Mouse (Mus musculus): ENCODE data around the gene Hoxc9. TPM values are rescaled to one million over a fixed set of nuclear protein-coding genes. Genes with fewer than 3 reads are reported as not detected.

Gene Hoxc9
- polyA plus RNA-seq, 2 experiments from 2014 or later: not detected

GRCm38 (mm10) chr15:103027266-103028235 lies 51.3 kb downstream of the Hoxc9 start:
- no peak for ATAC-seq

DNA sequence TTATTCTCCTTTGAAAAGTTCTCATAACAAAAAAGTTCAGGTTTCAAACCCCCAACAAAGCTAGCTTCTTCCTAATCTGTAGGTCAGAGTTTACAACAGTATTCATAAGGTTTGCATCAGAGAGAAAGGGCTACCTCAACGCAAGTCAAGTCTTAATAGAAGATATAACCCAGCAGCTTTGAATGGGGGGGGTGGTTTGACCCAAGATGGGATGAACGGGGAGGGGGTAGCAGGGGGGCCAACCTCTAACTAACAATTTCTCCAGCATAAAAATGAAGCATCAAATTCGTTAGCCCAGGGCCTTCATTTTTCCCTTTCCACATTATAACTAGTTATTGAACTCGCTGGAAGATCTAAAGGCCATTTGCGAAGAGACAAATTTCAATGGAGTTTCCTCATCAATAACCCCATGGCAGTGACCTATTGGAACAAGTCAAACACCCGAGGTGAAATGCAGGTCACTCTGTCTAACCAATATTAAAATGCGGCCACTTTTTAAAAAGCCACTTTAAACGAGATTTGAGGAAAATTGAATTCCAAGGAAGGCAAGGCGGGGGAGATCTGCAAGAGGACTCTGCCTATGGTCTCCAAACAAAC lies 52.8 kb downstream of the Hoxc9 start:
- ATAC-seq: no peak

GRCm38 (mm10) chr15:103030142-103030541 lies 53.9 kb downstream of the Hoxc9 start:
- no peak for ATAC-seq

DNA sequence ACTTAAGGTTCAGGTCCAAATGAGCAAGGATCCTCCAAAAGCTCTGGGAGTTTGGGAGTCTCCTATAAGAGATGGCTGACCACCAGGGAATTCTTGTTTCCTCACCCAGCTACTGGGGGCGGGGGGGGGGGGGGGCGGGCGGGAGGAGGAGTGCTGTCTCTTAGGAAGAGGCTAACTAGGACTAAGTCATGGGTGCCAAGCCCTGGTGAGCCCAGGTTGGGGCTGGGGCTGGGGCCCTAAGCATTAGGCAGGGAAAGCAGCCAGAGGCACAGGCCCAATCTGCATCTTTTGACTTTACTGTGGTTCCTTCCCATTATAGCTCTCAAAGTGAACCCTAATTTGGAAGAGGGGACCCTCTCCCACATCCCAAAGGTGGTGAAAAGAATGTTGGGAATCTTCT lies 55.9 kb downstream of the Hoxc9 start:
- ATAC-seq: no peak

DNA sequence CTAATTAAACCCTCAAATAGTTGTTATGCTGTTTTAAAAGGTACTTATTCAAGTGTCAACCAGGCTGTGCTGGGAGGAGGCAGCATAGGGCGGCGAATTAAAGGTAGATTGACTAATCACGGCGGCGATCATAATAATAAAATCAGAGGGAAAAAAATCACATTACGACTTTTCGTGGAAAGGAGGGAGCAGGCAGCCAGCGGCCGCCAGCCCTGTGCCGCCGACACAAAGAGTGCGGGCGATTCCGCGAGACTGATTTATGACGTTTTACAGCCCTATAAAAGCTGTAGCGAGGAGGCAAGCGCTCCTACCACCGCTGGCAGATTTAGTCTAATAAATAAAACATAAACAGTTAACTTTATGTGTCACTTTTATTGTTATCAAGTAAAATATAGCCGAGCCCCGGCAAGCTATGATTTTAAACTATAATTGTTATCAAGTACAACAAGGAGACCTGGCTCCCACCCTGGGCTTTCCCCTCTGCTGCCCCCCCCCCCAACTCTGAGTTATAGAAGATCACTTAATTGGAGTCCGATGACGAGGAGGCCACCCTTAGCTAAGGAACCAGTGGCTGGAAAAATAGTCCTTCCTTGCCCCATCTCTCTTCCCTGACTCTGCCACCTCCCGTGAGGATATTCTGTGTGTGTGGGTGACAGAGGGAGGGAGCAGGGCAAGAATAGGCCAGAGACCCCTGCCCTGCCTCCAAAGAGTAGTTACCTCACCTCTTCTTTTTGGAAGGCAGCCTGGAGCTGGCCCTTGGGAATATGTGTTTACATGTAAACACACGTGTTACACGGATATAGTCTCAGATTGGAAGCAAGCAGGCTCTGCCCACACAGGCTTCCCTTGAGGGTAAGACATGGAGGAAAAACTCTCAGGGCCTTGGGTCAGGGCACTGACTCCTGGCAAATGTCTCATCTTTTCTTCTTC lies 56.7 kb downstream of the Hoxc9 start:
- ATAC-seq: no peak

DNA sequence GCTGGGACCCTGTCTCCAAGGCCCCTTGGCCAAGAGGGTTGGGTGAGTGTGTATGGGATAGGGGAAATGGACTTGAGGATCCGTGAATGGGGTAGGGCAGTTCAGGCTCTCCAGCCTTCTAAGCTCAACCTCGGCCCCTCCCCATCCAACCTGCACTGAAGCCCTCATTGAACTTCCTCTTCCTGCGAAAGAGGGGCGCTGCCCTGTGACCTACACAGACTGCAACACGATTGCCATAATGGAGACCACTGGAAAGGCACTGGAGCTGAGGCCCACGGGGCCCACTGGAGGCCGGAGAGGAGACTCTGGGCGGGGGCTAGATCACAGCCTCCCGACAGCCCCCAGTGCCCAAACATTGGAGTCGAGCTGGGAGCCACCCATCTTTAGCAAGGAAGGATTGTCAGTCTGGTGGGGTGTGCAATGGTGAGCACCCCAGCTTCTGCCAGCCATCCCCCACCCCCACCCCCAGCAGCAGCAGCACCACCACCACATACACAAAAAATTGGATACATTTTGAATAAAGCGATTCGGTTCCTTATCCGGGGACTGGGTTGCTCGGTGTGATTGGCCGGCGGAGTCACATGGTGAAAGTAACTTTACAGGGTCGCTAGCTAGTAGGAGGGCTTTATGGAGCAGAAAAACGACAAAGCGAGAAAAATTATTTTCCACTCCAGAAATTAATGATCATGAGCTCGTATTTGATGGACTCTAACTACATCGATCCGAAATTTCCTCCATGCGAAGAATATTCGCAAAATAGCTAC lies 58.0 kb downstream of the Hoxc9 start:
- no peak for ATAC-seq

Other genes starting within 250 kb of the Hoxc9 start
- not detected for gene Hoxc13, start 55.3 kb upstream of the Hoxc9 start, polyA plus RNA-seq (2017; shearing (Covaris generic))
- gene Hoxc12, start 39.7 kb upstream of the Hoxc9 start, polyA plus RNA-seq (2017; shearing (Covaris generic)): not detected
- gene Hoxc11, start 22.0 kb upstream of the Hoxc9 start, polyA plus RNA-seq (2017; shearing (Covaris generic)): not detected
- not detected for gene Hoxc10, start 9.6 kb upstream of the Hoxc9 start, polyA plus RNA-seq (2017; shearing (Covaris generic))
- not detected for gene Hoxc5, start 9.0 kb upstream of the Hoxc9 start, polyA plus RNA-seq (2017; shearing (Covaris generic))
- gene Hoxc8, start 14.2 kb downstream of the Hoxc9 start, polyA plus RNA-seq (2017; shearing (Covaris generic)): under 1 TPM in 1 of 2 experiments, not detected in 1; 0.15 TPM
- gene Hoxc6, start 21.8 kb downstream of the Hoxc9 start, polyA plus RNA-seq (2017; shearing (Covaris generic)): not detected
- not detected for gene Hoxc4, start 42.5 kb downstream of the Hoxc9 start, polyA plus RNA-seq (2017; shearing (Covaris generic))
- 1 to 10 TPM; 4.0 to 5.8 TPM for gene Smug1, start 190.7 kb downstream of the Hoxc9 start, polyA plus RNA-seq (2017; shearing (Covaris generic))

Measured in activated CD4-positive, CD25-positive, alpha-beta regulatory T cell, adult 4 months (primary cell).